Mouse (Mus musculus) inflammation-experienced regulatory T-cells, adult 6 months (primary cell): Measurements from ENCODE around the gene Tmem256. TPM values are rescaled to one million over a fixed set of nuclear protein-coding genes. Genes with fewer than 3 reads are reported as not detected.
"Not testable (repeated sequence)": the region's sequence is repeated elsewhere in the genome, so short reads cannot be mapped to it uniquely, and the experiment has no call there.

ENCODE experiments used
- ATAC-seq: one replicate; pipeline ENCODE4 v1.8.0; 2017
- polyA plus RNA-seq, 3 experiments: library from polyadenylated mRNA; unstranded; fragments of 100-300 nt; shearing (Covaris generic); gene quantifications; one replicate each; pipeline ENCODE4 v1.2.1; 2017

The Tmem256 gene
- polyA plus RNA-seq, 3 experiments from 2014 or later = 124 to 157 (median 131) TPM

- no peak for ATAC-seq
These were observed 20.0 kb downstream of the Tmem256 start, which contains the start of gene Tnk1 for GRCm38 (mm10) chr11:69858113-69858998. Tnk1 (minus strand) TSS chr11:69858730.

GRCm38 (mm10) chr11:69863729-69864128 is 25.4 kb downstream of the Tmem256 start:
- not testable (repeated sequence) for ATAC-seq

GRCm38 (mm10) chr11:69864138-69864860 is 26.0 kb downstream of the Tmem256 start:
- ATAC-seq = no peak

DNA sequence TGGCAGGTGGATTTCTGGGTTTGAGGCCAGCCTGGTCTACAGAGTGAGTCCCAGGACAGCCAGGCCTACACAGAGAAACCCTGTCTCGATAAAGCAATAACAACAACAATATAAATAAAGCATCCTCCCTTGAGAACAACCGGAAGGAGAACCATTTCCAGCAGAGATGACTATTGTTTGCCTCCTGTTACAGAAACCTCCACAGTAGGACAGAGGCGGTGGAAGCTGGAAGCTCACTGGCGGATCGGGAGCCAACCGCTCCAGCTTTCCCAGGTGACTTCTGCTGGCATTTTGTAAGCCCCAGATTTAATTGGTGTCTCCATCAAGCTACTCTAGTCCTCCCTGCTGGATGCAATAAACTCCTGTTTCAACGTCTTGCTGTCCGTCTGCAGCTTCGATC is 27.2 kb downstream of the Tmem256 start:
- no peak for ATAC-seq

GRCm38 (mm10) chr11:69867335-69867734 is 29.0 kb downstream of the Tmem256 start:
- no peak for ATAC-seq

DNA sequence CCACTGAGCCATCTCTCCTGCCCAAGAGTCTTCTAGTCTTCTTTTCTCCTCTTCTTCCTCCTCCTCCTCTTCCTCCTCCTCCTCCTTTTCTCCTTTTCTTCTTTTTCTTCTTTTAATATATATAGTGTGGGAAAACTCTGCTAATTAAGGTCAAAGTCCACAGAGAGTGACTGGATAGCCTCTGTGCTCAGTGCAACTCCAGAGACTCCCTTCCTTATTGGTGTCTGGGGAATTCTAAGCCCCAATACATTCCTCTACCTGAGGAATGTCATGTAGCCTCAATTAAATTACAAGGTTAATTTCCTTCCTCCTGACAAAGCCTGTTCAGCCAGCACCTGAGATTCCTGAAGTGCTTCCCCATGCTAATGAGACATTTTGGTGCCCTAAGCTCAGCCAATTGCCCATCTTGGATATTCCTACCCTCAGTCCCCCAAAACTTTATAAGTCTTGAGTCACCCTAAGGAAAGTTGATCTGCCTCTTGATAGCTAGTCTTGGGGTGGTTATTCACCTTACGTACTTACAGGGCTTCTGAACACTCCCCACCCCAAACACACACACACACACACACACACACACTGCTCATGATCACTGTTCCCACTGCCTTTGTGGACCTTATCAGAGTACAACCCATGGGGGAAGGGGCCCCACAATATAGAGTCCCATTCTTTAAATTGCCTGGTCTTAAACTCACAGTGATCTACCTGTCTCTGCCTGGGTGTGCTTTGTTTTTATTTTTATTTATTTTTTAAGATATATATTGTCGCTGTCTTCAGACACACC is 32.2 kb downstream of the Tmem256 start:
- ATAC-seq = no peak

- no peak for ATAC-seq
These were observed 33.5 kb downstream of the Tmem256 start for GRCm38 (mm10) chr11:69871822-69872221.

DNA sequence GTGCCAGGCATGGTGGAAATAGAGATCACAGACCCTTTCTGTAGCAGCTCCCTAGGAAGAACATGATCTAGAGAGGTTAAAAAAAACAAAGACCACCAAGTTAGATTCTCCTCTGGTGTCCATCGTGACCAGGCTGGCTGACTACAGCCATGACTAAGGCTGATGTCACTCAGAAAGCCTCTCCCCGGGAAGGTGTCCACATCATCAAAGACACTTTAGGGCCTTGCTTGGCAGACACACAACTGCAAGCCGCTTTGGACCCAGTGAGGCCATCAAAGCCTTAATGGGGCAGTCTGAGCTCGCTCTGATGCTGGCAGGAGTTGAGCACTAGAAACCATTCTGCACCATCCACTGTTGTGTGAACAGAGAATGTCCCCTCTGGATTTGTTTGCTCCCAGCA is 34.1 kb downstream of the Tmem256 start:
- no peak for ATAC-seq

GRCm38 (mm10) chr11:69876186-69876585 is 37.9 kb downstream of the Tmem256 start:
- peak; percentile 42 for ATAC-seq

GRCm38 (mm10) chr11:69876867-69877266 is 38.6 kb downstream of the Tmem256 start:
- ATAC-seq = peak; percentile 60

- ATAC-seq = no peak
These were observed 39.6 kb downstream of the Tmem256 start, which contains the start of gene Tmem95 for GRCm38 (mm10) chr11:69877878-69878277. Tmem95 (minus strand) TSS chr11:69878018.

GRCm38 (mm10) chr11:69878399-69878798 is 40.1 kb downstream of the Tmem256 start:
- no peak for ATAC-seq

- no peak for ATAC-seq
These were observed 40.6 kb downstream of the Tmem256 start for GRCm38 (mm10) chr11:69878952-69879351.

DNA sequence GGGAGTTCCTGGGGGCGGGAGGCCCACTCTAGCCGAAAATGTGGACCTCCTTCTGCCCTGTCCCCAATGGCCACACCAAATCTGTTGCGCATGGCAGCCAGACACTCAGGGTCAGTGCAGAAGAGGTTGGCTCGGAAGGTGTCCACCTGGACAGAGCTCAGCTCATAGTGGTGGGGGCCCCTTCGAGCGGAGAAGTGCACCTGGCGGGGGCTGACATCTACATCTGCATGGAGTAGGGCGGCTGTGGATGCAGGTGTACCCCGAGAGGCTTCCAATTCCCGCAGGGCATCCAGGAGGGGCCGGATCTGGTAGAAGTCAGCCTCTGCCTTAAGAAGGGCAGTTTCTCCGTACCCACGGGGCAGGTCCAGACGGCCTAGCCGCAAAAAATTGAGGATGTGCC is 41.4 kb downstream of the Tmem256 start:
- no peak for ATAC-seq

- ATAC-seq = peak; percentile 33
These were observed 42.2 kb downstream of the Tmem256 start for GRCm38 (mm10) chr11:69880506-69880852.

- peak; percentile 54 for ATAC-seq
These were observed 42.7 kb downstream of the Tmem256 start, which contains the start of gene Kctd11 for GRCm38 (mm10) chr11:69880853-69881603. Kctd11 (minus strand) TSS chr11:69881406.

GRCm38 (mm10) chr11:69881787-69882670 is 43.7 kb downstream of the Tmem256 start:
- ATAC-seq = no peak

DNA sequence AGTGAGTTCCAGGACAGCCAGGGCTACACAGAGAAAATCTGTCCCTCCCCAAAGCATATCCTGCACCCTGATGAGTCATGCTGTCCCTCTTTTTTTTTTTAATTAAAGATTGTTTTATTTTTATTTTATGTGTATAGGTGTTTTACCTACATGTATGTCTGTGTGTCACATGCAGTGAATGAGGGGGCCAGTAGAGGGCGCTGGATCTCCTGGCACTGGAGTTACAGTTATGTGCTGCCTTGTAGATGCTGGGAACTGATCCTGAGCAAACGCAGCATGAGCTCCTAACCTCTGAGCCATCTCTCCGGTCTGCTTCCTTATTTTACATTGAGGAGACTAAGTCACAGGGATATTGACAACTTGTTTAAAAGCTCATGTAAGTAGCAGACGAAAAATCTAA is 44.8 kb downstream of the Tmem256 start:
- no peak for ATAC-seq

DNA sequence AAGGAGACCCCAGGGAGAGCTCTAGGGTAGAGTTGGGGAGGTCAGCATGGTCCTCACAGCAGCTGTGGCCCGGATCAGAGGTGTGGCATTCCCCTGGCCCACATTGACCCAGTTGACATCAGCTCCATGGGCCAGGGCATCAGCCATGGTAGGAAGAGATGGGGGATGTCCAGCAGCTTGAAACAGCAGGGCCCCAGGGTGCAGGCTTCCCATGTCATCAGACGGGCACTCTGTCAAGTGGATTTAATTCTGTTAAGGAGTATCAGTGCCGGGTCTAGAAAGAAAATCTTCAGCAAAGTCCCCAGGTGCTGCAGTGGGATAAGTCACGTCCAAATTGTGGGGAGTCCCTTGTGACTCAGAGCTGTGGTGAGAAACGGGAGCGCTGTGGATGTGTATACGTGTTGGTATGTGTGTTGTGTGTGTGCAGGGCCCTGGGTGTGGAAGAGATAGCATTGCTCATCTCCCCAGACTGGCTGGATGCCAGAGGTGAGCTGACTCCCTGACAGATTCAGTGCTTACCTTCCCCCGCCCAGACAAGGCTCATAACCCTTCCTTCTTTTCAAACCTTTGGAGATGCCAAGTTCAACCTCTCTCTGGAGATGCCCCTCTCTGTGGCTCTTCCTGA is 45.3 kb downstream of the Tmem256 start:
- no peak for ATAC-seq

- no peak for ATAC-seq
These were observed 45.9 kb downstream of the Tmem256 start for GRCm38 (mm10) chr11:69884240-69884639.
